Mouse (Mus musculus): Measurements from ENCODE around the gene Arid4b. TPM values are rescaled to one million over a fixed set of nuclear protein-coding genes. Genes with fewer than 3 reads are reported as not detected.

Arid4b gene
- polyA plus RNA-seq, 1 experiment from 2014 or later: 70.2 TPM

GRCm38 (mm10) chr13:14063942-14064271 lies 875 bp downstream of the Arid4b start:
- H3K9ac ChIP-seq (replicated peaks): peak overlapping the region; percentile 93
- 0% methylated on average over 31 of the region's 31 CpGs for WGBS
- H3K4me2 ChIP-seq: peak overlapping the region; percentile 72
- no peaks in the 10 kb centered on the region for H3K9me3 ChIP-seq (replicated peaks)
- H3K27ac ChIP-seq (replicated peaks): peak overlapping the region; percentile 96
- H3K27me3 ChIP-seq (replicated peaks): no peaks in the 10 kb centered on the region
- peaks cover 52% of the 10 kb centered on the region for H3K4me1 ChIP-seq
- ATAC-seq (ENCODE audit: low FRiP score): peak; percentile 39
- peak overlapping the region; percentile 76 for H3K4me3 ChIP-seq (replicated peaks)
- H3K36me3 ChIP-seq: 0 out of 2 replicates have a peak, but pooled peaks cover 2% of the 10 kb centered on the region

GRCm38 (mm10) chr13:14064341-14065027 lies 1.5 kb downstream of the Arid4b start:
- H3K9me3 ChIP-seq (replicated peaks): no peaks in the 10 kb centered on the region
- H3K36me3 ChIP-seq: no peaks in the 10 kb centered on the region
- WGBS: under 1% methylated on average over 65 of the region's 65 CpGs
- H3K27me3 ChIP-seq (replicated peaks): no peaks in the 10 kb centered on the region
- peak overlapping the region; percentile 72 for H3K4me2 ChIP-seq
- H3K27ac ChIP-seq (replicated peaks): peak overlapping the region; percentile 96
- H3K4me3 ChIP-seq (replicated peaks): peak overlapping the region; percentile 76
- H3K9ac ChIP-seq (replicated peaks): peak overlapping the region; percentile 93
- ATAC-seq (ENCODE audit: low FRiP score): peak; percentile 9; the same call in 1 of the 2 replicates
- H3K4me1 ChIP-seq: peaks cover 52% of the 10 kb centered on the region

GRCm38 (mm10) chr13:14065028-14065380 lies 2.0 kb downstream of the Arid4b start:
- Histone ChIP-seq H3K4me3 (replicated peaks) (peak overlapping the region; percentile 76), H3K4me1 (peaks cover 51% of the 10 kb centered on the region), H3K9ac (replicated peaks) (peak overlapping the region; percentile 93), H3K4me2 (peak overlapping the region; percentile 72), H3K27ac (replicated peaks) (peak overlapping the region; percentile 96; the same call in 1 of the 2 replicates), H3K9me3 (replicated peaks) (no peaks in the 10 kb centered on the region), H3K27me3 (replicated peaks) (no peaks in the 10 kb centered on the region), H3K36me3 (no peaks in the 10 kb centered on the region)
- 17% methylated on average over 9 of the region's 9 CpGs for WGBS
- ATAC-seq (ENCODE audit: low FRiP score): no peak

GRCm38 (mm10) chr13:14065701-14066100 lies 2.7 kb downstream of the Arid4b start:
- Histone ChIP-seq H3K36me3 (no peaks in the 10 kb centered on the region), H3K4me3 (replicated peaks) (no peak overlapping the region), H3K27me3 (replicated peaks) (no peaks in the 10 kb centered on the region), H3K4me2 (no peak overlapping the region), H3K9ac (replicated peaks) (no peak overlapping the region), H3K27ac (replicated peaks) (no peak overlapping the region), H3K4me1 (peaks cover 44% of the 10 kb centered on the region), H3K9me3 (replicated peaks) (no peaks in the 10 kb centered on the region)
- WGBS: 71% methylated on average over 1 of the region's 1 CpGs
- ATAC-seq (ENCODE audit: low FRiP score): no peak

- ATAC-seq (ENCODE audit: low FRiP score): no peak
- H3K9me3 ChIP-seq (replicated peaks): no peaks in the 10 kb centered on the region
- no peak overlapping the region for H3K27ac ChIP-seq (replicated peaks)
- no peaks in the 10 kb centered on the region for H3K27me3 ChIP-seq (replicated peaks)
- H3K4me1 ChIP-seq: peaks cover 27% of the 10 kb centered on the region
- H3K4me3 ChIP-seq (replicated peaks): no peak overlapping the region
- H3K4me2 ChIP-seq: no peak overlapping the region
- no peak overlapping the region for H3K9ac ChIP-seq (replicated peaks)
- no peaks in the 10 kb centered on the region for H3K36me3 ChIP-seq
Observed at GRCm38 (mm10) chr13:14068035-14068434, 5.0 kb downstream of the Arid4b start.

- H3K36me3 ChIP-seq: no peaks in the 10 kb centered on the region
- no peaks in the 10 kb centered on the region for H3K27me3 ChIP-seq (replicated peaks)
- H3K9me3 ChIP-seq (replicated peaks): no peaks in the 10 kb centered on the region
- no peak overlapping the region for H3K9ac ChIP-seq (replicated peaks)
- peaks cover 27% of the 10 kb centered on the region for H3K4me1 ChIP-seq
- no peak overlapping the region for H3K27ac ChIP-seq (replicated peaks)
- no peak overlapping the region for H3K4me2 ChIP-seq
- no peak for ATAC-seq (ENCODE audit: low FRiP score)
- H3K4me3 ChIP-seq (replicated peaks): no peak overlapping the region
- WGBS: 81% methylated on average over 1 of the region's 1 CpGs
Observed at GRCm38 (mm10) chr13:14069291-14069690, 6.3 kb downstream of the Arid4b start.

- Histone ChIP-seq H3K27ac (replicated peaks) (no peak overlapping the region), H3K9ac (replicated peaks) (no peak overlapping the region)
Observed at GRCm38 (mm10) chr13:14074371-14074770, 11.3 kb downstream of the Arid4b start.

GRCm38 (mm10) chr13:14075326-14075725 lies 12.3 kb downstream of the Arid4b start:
- no peak overlapping the region for H3K9ac ChIP-seq (replicated peaks)
- no peaks in the 10 kb centered on the region for H3K9me3 ChIP-seq (replicated peaks)
- 92% methylated on average over 1 of the region's 1 CpGs for WGBS
- ATAC-seq (ENCODE audit: low FRiP score): no peak
- no peaks in the 10 kb centered on the region for H3K36me3 ChIP-seq
- no peak overlapping the region for H3K4me2 ChIP-seq
- no peak overlapping the region for H3K27ac ChIP-seq (replicated peaks)
- H3K4me3 ChIP-seq (replicated peaks): no peak overlapping the region
- H3K27me3 ChIP-seq (replicated peaks): no peaks in the 10 kb centered on the region
- H3K4me1 ChIP-seq: no peaks in the 10 kb centered on the region

More at GRCm38 (mm10) chr13:14074371-14074770, 11.3 kb downstream of the Arid4b start:
- H3K27me3 ChIP-seq (replicated peaks): no peaks in the 10 kb centered on the region
- H3K4me1 ChIP-seq: no peaks in the 10 kb centered on the region
- no peak overlapping the region for H3K4me3 ChIP-seq (replicated peaks)
- no peaks in the 10 kb centered on the region for H3K9me3 ChIP-seq (replicated peaks)
- 95% methylated on average over 1 of the region's 1 CpGs for WGBS
- no peak for ATAC-seq (ENCODE audit: low FRiP score)
- no peak overlapping the region for H3K4me2 ChIP-seq
- no peaks in the 10 kb centered on the region for H3K36me3 ChIP-seq

GRCm38 (mm10) chr13:14088669-14089068 lies 25.6 kb downstream of the Arid4b start:
- Histone ChIP-seq H3K4me2 (no peak overlapping the region), H3K36me3 (no peaks in the 10 kb centered on the region), H3K4me1 (no peaks in the 10 kb centered on the region), H3K27me3 (replicated peaks) (no peaks in the 10 kb centered on the region), H3K27ac (replicated peaks) (no peak overlapping the region), H3K9ac (replicated peaks) (no peak overlapping the region), H3K9me3 (replicated peaks) (no peaks in the 10 kb centered on the region), H3K4me3 (replicated peaks) (no peak overlapping the region)
- 96% methylated on average over 1 of the region's 1 CpGs for WGBS
- ATAC-seq (ENCODE audit: low FRiP score): no peak

- Histone ChIP-seq H3K4me1 (no peaks in the 10 kb centered on the region), H3K36me3 (no peaks in the 10 kb centered on the region), H3K9ac (replicated peaks) (no peak overlapping the region), H3K27me3 (replicated peaks) (no peaks in the 10 kb centered on the region), H3K9me3 (replicated peaks) (no peaks in the 10 kb centered on the region), H3K4me3 (replicated peaks) (no peak overlapping the region), H3K4me2 (no peak overlapping the region), H3K27ac (replicated peaks) (no peak overlapping the region)
- WGBS: 80% methylated on average over 1 of the region's 1 CpGs
- no peak for ATAC-seq (ENCODE audit: low FRiP score)
Observed at GRCm38 (mm10) chr13:14103026-14103425, 40.0 kb downstream of the Arid4b start.

- no peak for ATAC-seq (ENCODE audit: low FRiP score)
- Histone ChIP-seq H3K9me3 (replicated peaks) (no peaks in the 10 kb centered on the region), H3K4me3 (replicated peaks) (no peak overlapping the region), H3K4me1 (peaks cover 13% of the 10 kb centered on the region), H3K4me2 (no peak overlapping the region), H3K27ac (replicated peaks) (no peak overlapping the region), H3K36me3 (no peaks in the 10 kb centered on the region), H3K9ac (replicated peaks) (no peak overlapping the region), H3K27me3 (replicated peaks) (no peaks in the 10 kb centered on the region)
- WGBS: 47% methylated on average over 2 of the region's 2 CpGs
Observed at GRCm38 (mm10) chr13:14110154-14110873, 47.3 kb downstream of the Arid4b start.

- Histone ChIP-seq H3K9me3 (replicated peaks) (no peaks in the 10 kb centered on the region), H3K27ac (replicated peaks) (no peak overlapping the region), H3K36me3 (no peaks in the 10 kb centered on the region), H3K4me3 (replicated peaks) (no peak overlapping the region), H3K4me1 (peaks cover 13% of the 10 kb centered on the region), H3K27me3 (replicated peaks) (no peaks in the 10 kb centered on the region), H3K4me2 (no peak overlapping the region), H3K9ac (replicated peaks) (no peak overlapping the region)
- no peak for ATAC-seq (ENCODE audit: low FRiP score)
- WGBS: 64% methylated on average over 1 of the region's 1 CpGs
Observed at GRCm38 (mm10) chr13:14111146-14111545, 48.1 kb downstream of the Arid4b start.
